Mouse (Mus musculus) intestine, embryonic 15.5 days (tissue): ENCODE data around the gene Rmnd1. TPM values are rescaled to one million over a fixed set of nuclear protein-coding genes. Genes with fewer than 3 reads are reported as not detected.
A peak's percentile ranks its signal among the peaks of the same experiment; 100 is the strongest.

Experiments
- ATAC-seq: fragments of 200-750 bp; cut with Nextera tagmentation; 2 replicates; pipeline ENCODE4 v1.8.0; 2017; ENCODE audit warnings: moderate TSS enrichment, moderate library complexity
- H3K27ac ChIP-seq: fragments of 300-500 bp; sonication (generic); 2 replicates; pipeline ENCODE4 v1.5.1; 2015; ENCODE audit warnings: mild to moderate bottlenecking, inconsistent platforms
- H3K27me3 ChIP-seq: fragments of 300-500 bp; sonication (generic); replicated peaks from 2 replicates; pipeline ENCODE4 v1.6.1; 2015; ENCODE audit warnings: inconsistent platforms
- H3K36me3 ChIP-seq: fragments of 300-500 bp; sonication (generic); 2 replicates; pipeline ENCODE4 v1.6.1; 2015; ENCODE audit warnings: inconsistent platforms
- H3K4me1 ChIP-seq: fragments of 300-500 bp; sonication (generic); replicated peaks from 2 replicates; pipeline ENCODE4 v1.6.1; 2015; ENCODE audit warnings: inconsistent platforms
- H3K4me2 ChIP-seq: fragments of 300-500 bp; sonication (generic); replicated peaks from 2 replicates; pipeline ENCODE4 v1.6.1; 2015; ENCODE audit warnings: mild to moderate bottlenecking, inconsistent platforms
- H3K4me3 ChIP-seq: fragments of 300-500 bp; sonication (generic); replicated peaks from 2 replicates; pipeline ENCODE4 v1.5.1; 2015; ENCODE audit warnings: inconsistent platforms
- H3K9ac ChIP-seq: fragments of 300-500 bp; sonication (generic); 2 replicates; pipeline ENCODE4 v1.6.1; 2015; ENCODE audit warnings: inconsistent platforms
- H3K9me3 ChIP-seq: fragments of 300-500 bp; sonication (generic); 2 replicates; pipeline ENCODE4 v1.6.1; 2016; ENCODE audit warnings: inconsistent platforms
- WGBS: fragments of 180-500 bp; shearing (Covaris S2); methylation state at CpG from one replicate; pipeline ENCODE4 v1.1.7; 2015; 5-methylcytosine and 5-hydroxymethylcytosine counted together
- polyA plus RNA-seq: library from polyadenylated mRNA; unstranded; fragments of >200 nt; fragmentation: Nextera tagmentation; extraction: Ambion mirVana; gene quantifications from 2 replicates; pipeline ENCODE4 v1.2.1, GENCODE M21; 2015

The Rmnd1 gene
- polyA plus RNA-seq, 1 experiment from 2014 or later, result 44.9 TPM

- Histone ChIP-seq H3K9me3 (no peaks in the 10 kb centered on the region), H3K4me1 (peaks cover 19% of the 10 kb centered on the region), H3K27ac (no peak overlapping the region), H3K4me2 (no peak overlapping the region), H3K27me3 (no peaks in the 10 kb centered on the region), H3K36me3 (no peaks in the 10 kb centered on the region; the same call in 1 of the 2 replicates), H3K4me3 (no peak overlapping the region), H3K9ac (no peak overlapping the region)
- ATAC-seq, result no peak
- 54% methylated on average over 2 of the region's 2 CpGs for WGBS
Observed at GRCm38 (mm10) chr10:4390550-4390949, 41.6 kb downstream of the Rmnd1 start.

GRCm38 (mm10) chr10:4389461-4390112, 42.6 kb downstream of the Rmnd1 start:
- Histone ChIP-seq H3K4me3 (peak overlapping the region; percentile 93; the same call in 1 of the 2 replicates), H3K27ac (no peak overlapping the region), H3K9me3 (no peaks in the 10 kb centered on the region), H3K9ac (0 out of 2 replicates have a peak overlapping the region, but pooled peaks have one; percentile 98), H3K36me3 (no peaks in the 10 kb centered on the region), H3K4me2 (peak overlapping the region; percentile 81), H3K4me1 (peaks cover 17% of the 10 kb centered on the region), H3K27me3 (no peaks in the 10 kb centered on the region)
- WGBS, result 61% methylated on average over 5 of the region's 5 CpGs
- ATAC-seq, result no peak

GRCm38 (mm10) chr10:4389036-4389435, 43.2 kb downstream of the Rmnd1 start:
- H3K4me2 ChIP-seq, result peak overlapping the region; percentile 81
- 13% methylated on average over 10 of the region's 10 CpGs for WGBS

GRCm38 (mm10) chr10:4388384-4388745, 43.8 kb downstream of the Rmnd1 start:
- Histone ChIP-seq H3K4me2 (peak overlapping the region; percentile 81), H3K4me1 (peaks cover 17% of the 10 kb centered on the region), H3K27me3 (no peaks in the 10 kb centered on the region), H3K4me3 (peak overlapping the region; percentile 93), H3K36me3 (no peaks in the 10 kb centered on the region), H3K27ac (peak overlapping the region; percentile 99), H3K9ac (peak overlapping the region; percentile 98), H3K9me3 (no peaks in the 10 kb centered on the region)
- no peak for ATAC-seq
- under 1% methylated on average over 19 of the region's 19 CpGs for WGBS

More at GRCm38 (mm10) chr10:4389036-4389435, 43.2 kb downstream of the Rmnd1 start:
- ATAC-seq, result no peak
- Histone ChIP-seq H3K4me1 (peaks cover 17% of the 10 kb centered on the region), H3K9me3 (no peaks in the 10 kb centered on the region), H3K9ac (peak overlapping the region; percentile 98; the same call in 1 of the 2 replicates), H3K27ac (no peak overlapping the region), H3K36me3 (no peaks in the 10 kb centered on the region), H3K4me3 (peak overlapping the region; percentile 93), H3K27me3 (no peaks in the 10 kb centered on the region)

- Histone ChIP-seq H3K4me2 (peak within 1 kb of the TSS; percentile 81), H3K27ac (peak within 1 kb of the TSS; percentile 99), H3K9ac (peak within 1 kb of the TSS; percentile 98), H3K4me1 (peaks cover 20% of the 10 kb centered on the region), H3K9me3 (no peaks in the 10 kb centered on the region), H3K36me3 (no peaks in the 10 kb centered on the region), H3K4me3 (peak within 1 kb of the TSS; percentile 93), H3K27me3 (no peaks in the 10 kb centered on the region)
- ATAC-seq, result peak; percentile 3
- 1% methylated on average over 50 of the region's 87 CpGs for WGBS
Observed at GRCm38 (mm10) chr10:4387701-4388383, 44.3 kb downstream of the Rmnd1 start, which contains the start of gene Zbtb2. TSS of gene Zbtb2 (minus strand) at chr10:4388108.

GRCm38 (mm10) chr10:4386609-4387591, 45.3 kb downstream of the Rmnd1 start:
- Histone ChIP-seq H3K4me1 (peaks cover 20% of the 10 kb centered on the region), H3K27me3 (no peaks in the 10 kb centered on the region), H3K27ac (peak overlapping the region; percentile 99), H3K9ac (peak overlapping the region; percentile 98), H3K9me3 (no peaks in the 10 kb centered on the region), H3K4me2 (peak overlapping the region; percentile 81), H3K36me3 (no peaks in the 10 kb centered on the region), H3K4me3 (peak overlapping the region; percentile 93)
- WGBS, result under 1% methylated on average over 88 of the region's 133 CpGs
- ATAC-seq, result peak; percentile 93

GRCm38 (mm10) chr10:4384244-4384643, 47.9 kb downstream of the Rmnd1 start:
- H3K4me1 ChIP-seq, result peaks cover 5% of the 10 kb centered on the region; the same call in 1 of the 2 replicates
- no peaks in the 10 kb centered on the region for H3K9me3 ChIP-seq
- no peaks in the 10 kb centered on the region for H3K36me3 ChIP-seq
- H3K9ac ChIP-seq, result no peak overlapping the region
- WGBS, result 90% methylated on average over 7 of the region's 7 CpGs
- H3K4me2 ChIP-seq, result no peak overlapping the region
- no peak for ATAC-seq
- no peaks in the 10 kb centered on the region for H3K27me3 ChIP-seq
- H3K4me3 ChIP-seq, result no peak overlapping the region
- H3K27ac ChIP-seq, result no peak overlapping the region

- H3K4me1 ChIP-seq, result peaks cover 9% of the 10 kb centered on the region; the same call in 1 of the 2 replicates
- no peak overlapping the region for H3K4me2 ChIP-seq
- H3K27me3 ChIP-seq, result no peaks in the 10 kb centered on the region
- H3K9ac ChIP-seq, result no peak overlapping the region
- no peak for ATAC-seq
- no peak overlapping the region for H3K27ac ChIP-seq
- WGBS, result 71% methylated on average over 5 of the region's 5 CpGs
- no peaks in the 10 kb centered on the region for H3K9me3 ChIP-seq
- H3K4me3 ChIP-seq, result no peak overlapping the region
- H3K36me3 ChIP-seq, result no peaks in the 10 kb centered on the region
Observed at GRCm38 (mm10) chr10:4380748-4381147, 51.4 kb downstream of the Rmnd1 start.

GRCm38 (mm10) chr10:4376931-4377330, 55.3 kb downstream of the Rmnd1 start:
- Histone ChIP-seq H3K27me3 (no peaks in the 10 kb centered on the region), H3K4me1 (0 out of 2 replicates have a peak, but pooled peaks cover 6% of the 10 kb centered on the region), H3K27ac (peak overlapping the region; percentile 14; the same call in 1 of the 2 replicates), H3K36me3 (no peaks in the 10 kb centered on the region), H3K4me2 (no peak overlapping the region), H3K4me3 (no peak overlapping the region), H3K9me3 (no peaks in the 10 kb centered on the region), H3K9ac (no peak overlapping the region)
- ATAC-seq, result no peak
- WGBS, result 67% methylated on average over 7 of the region's 7 CpGs

GRCm38 (mm10) chr10:4376461-4376860, 55.7 kb downstream of the Rmnd1 start:
- no peaks in the 10 kb centered on the region for H3K9me3 ChIP-seq
- H3K4me2 ChIP-seq, result no peak overlapping the region
- H3K27ac ChIP-seq, result peak overlapping the region; percentile 42; the same call in 1 of the 2 replicates
- 39% methylated on average over 7 of the region's 7 CpGs for WGBS
- no peak overlapping the region for H3K9ac ChIP-seq
- H3K36me3 ChIP-seq, result no peaks in the 10 kb centered on the region
- ATAC-seq, result peak; percentile 61; the same call in 1 of the 2 replicates
- 0 out of 2 replicates have a peak, but pooled peaks cover 6% of the 10 kb centered on the region for H3K4me1 ChIP-seq
- H3K4me3 ChIP-seq, result no peak overlapping the region
- H3K27me3 ChIP-seq, result no peaks in the 10 kb centered on the region

GRCm38 (mm10) chr10:4375267-4375666, 56.9 kb downstream of the Rmnd1 start:
- no peaks in the 10 kb centered on the region for H3K9me3 ChIP-seq
- H3K4me3 ChIP-seq, result no peak overlapping the region
- 0 out of 2 replicates have a peak, but pooled peaks cover 4% of the 10 kb centered on the region for H3K4me1 ChIP-seq
- no peaks in the 10 kb centered on the region for H3K36me3 ChIP-seq
- no peak for ATAC-seq
- no peak overlapping the region for H3K4me2 ChIP-seq
- WGBS, result 68% methylated on average over 7 of the region's 7 CpGs
- H3K27me3 ChIP-seq, result no peaks in the 10 kb centered on the region
- no peak overlapping the region for H3K27ac ChIP-seq
- no peak overlapping the region for H3K9ac ChIP-seq
